Mouse (Mus musculus) lung, embryonic 14.5 days (tissue): ENCODE results near the gene Srsf2. TPM values are rescaled to one million over a fixed set of nuclear protein-coding genes. Genes with fewer than 3 reads are reported as not detected.

ENCODE experiments used
- ATAC-seq: fragments of 200-750 bp; cut with Nextera tagmentation; 2 replicates; pipeline ENCODE4 v1.8.0; 2017; ENCODE audit warnings: mild to moderate bottlenecking, moderate TSS enrichment, moderate library complexity; ENCODE audit not compliant: insufficient read depth
- DNase-seq: peaks from one replicate; pipeline ENCODE4 v3.0.0-alpha.2; 2015
- H3K27ac ChIP-seq: fragments of 300-500 bp; sonication (generic); 2 replicates; pipeline ENCODE4 v1.5.1; 2014; ENCODE audit warnings: low read depth, mild to moderate bottlenecking, moderate library complexity
- H3K27me3 ChIP-seq: fragments of 300-500 bp; sonication (generic); 2 replicates; pipeline ENCODE4 v1.6.1; 2014; ENCODE audit warnings: low read length, control low read depth; ENCODE audit not compliant: insufficient read depth
- H3K36me3 ChIP-seq: fragments of 300-500 bp; sonication (generic); 2 replicates; pipeline ENCODE4 v1.6.1; 2014; ENCODE audit warnings: control low read depth; ENCODE audit not compliant: insufficient read depth
- H3K4me1 ChIP-seq: fragments of 300-500 bp; sonication (generic); 2 replicates; pipeline ENCODE4 v1.6.1; 2014; ENCODE audit warnings: antibody characterized with exemption, control low read depth; ENCODE audit not compliant: insufficient read depth
- H3K4me2 ChIP-seq: fragments of 300-500 bp; sonication (generic); 2 replicates; pipeline ENCODE4 v1.6.1; 2014; ENCODE audit warnings: mild to moderate bottlenecking
- H3K4me3 ChIP-seq: fragments of 300-500 bp; sonication (generic); 2 replicates; pipeline ENCODE4 v1.5.1; 2014; ENCODE audit warnings: low read depth, low read length
- H3K9ac ChIP-seq: fragments of 300-500 bp; sonication (generic); 2 replicates; pipeline ENCODE4 v1.6.1; 2014
- H3K9me3 ChIP-seq: fragments of 300-500 bp; sonication (generic); 2 replicates; pipeline ENCODE4 v1.6.1; 2016; ENCODE audit warnings: low read depth, low read length, control low read depth
- CTCF ChIP-seq: IDR thresholded peaks from 2 replicates; pipeline ENCODE4 v1.5.1; 2016; ENCODE audit warnings: antibody characterized with exemption, low read depth
- WGBS: fragments of 180-500 bp; shearing (Covaris S2); extraction: QIAGEN DNeasy Blood & Tissue Kit; methylation state at CpG from one replicate; pipeline ENCODE4 v1.1.7; 2014; 5-methylcytosine and 5-hydroxymethylcytosine counted together
- polyA plus RNA-seq: library from polyadenylated mRNA; unstranded; fragments of >200 nt; fragmentation: Nextera tagmentation; extraction: Ambion mirVana; gene quantifications from 2 replicates; pipeline ENCODE4 v1.2.1, GENCODE M21; 2014

Gene Srsf2
- polyA plus RNA-seq, 1 experiment from 2014 or later = 1,045 TPM

DNA sequence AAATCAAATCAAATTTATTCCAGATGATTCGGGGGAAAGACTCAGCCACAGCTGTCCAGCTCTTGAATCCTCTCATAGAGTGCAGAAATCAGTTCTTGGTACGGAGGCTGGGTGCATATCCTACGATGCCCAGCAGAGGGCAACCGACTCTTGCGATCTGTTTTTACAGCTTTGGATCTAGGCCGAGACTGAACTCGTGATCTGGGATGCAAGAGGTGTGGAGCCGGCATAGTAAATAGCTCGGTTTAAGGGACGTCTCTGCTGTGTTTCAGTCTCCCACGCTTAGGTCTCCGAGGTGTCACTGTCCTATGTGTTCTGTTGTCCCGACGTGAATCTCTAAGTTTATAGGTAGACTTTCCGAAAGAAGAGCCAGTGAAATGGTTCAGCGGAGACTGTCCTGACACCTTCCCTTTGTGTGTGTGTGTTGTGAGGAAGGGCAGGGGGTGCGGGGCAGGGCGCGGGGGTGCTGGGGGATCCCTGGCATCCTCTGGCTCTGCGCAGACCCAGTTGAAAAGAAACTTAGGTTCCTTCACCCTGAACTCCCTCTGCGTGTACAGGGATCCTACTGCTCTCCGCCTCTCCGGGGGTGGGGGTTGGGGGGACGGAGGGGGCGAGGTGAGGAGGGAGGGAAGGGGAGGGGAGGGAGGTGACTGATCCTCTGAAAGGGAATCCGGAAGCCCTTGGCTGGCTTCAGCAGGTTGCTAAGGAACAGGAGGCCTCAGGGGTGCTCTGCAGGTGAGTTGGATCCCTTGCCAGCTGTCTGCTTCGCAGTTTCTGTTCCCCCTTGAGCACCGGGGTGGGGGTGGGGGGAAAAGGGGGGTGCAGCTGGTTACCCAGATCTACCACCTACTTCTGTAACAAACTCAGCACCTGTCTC is 32.6 kb upstream of the Srsf2 start:
- Histone ChIP-seq H3K9me3 (no peaks in the 10 kb centered on the region), H3K36me3 (no peaks in the 10 kb centered on the region), H3K4me2 (peak overlapping the region; percentile 60), H3K27me3 (no peaks in the 10 kb centered on the region), H3K4me3 (peak overlapping the region; percentile 23; the same call in 1 of the 2 replicates), H3K9ac (no peak overlapping the region), H3K4me1 (no peaks in the 10 kb centered on the region), H3K27ac (no peak overlapping the region)
- DNase-seq = peak; percentile 97
- peak; percentile 93 for TF ChIP-seq CTCF
- peak; percentile 59 for ATAC-seq
- 3% methylated on average over 28 of the region's 28 CpGs for WGBS

DNA sequence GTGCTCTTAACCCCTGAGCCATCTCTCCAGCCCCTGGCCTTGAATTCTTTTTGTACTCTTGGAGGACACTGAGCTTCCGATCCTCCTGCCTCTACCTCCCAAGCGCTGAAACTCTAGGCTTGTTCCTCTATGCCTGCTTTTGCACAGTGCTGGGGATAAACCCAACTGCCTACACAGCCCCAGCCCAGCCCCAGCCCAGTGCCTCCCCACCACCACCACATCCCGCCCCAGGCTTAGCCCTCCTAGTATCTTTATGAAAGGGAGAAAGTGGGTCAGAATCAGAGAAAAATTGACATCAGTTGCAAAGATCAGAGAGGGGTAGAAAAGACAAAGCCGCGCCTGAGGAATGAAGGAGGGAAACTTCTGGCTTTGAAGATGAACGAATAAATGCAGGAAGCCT is 31.2 kb upstream of the Srsf2 start:
- no peak for ATAC-seq
- WGBS = 83% methylated on average over 6 of the region's 6 CpGs
- no peak for TF ChIP-seq CTCF

DNA sequence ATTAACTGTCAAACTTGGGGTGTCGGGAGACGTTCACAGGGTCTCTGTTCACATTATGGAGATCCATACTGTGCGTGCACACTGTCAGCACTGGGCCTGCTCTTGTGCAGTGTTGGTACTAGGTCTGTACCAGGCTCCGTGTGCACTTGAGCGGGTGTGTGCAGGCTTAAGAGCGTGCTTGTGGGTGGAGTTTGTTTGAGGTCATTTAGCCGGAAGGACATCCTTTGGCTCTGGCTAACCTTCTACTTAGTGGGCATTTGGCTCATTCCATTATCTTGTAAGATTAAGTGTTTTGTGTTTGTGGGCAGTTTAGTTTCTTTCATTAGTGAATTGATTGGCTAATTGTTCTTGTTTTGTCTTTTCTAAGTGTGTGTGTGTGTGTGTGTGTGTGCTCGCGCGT is 29.6 kb upstream of the Srsf2 start:
- no peak for DNase-seq
- H3K27ac ChIP-seq = no peak overlapping the region
- H3K27me3 ChIP-seq = no peaks in the 10 kb centered on the region
- no peaks in the 10 kb centered on the region for H3K9me3 ChIP-seq
- H3K4me2 ChIP-seq = no peak overlapping the region
- H3K36me3 ChIP-seq = no peaks in the 10 kb centered on the region
- 55% methylated on average over 10 of the region's 10 CpGs for WGBS
- no peak overlapping the region for H3K4me3 ChIP-seq
- no peaks in the 10 kb centered on the region for H3K4me1 ChIP-seq
- no peak for ATAC-seq
- no peak for TF ChIP-seq CTCF
- H3K9ac ChIP-seq = no peak overlapping the region

More for the DNA sequence above, 31.2 kb upstream of the Srsf2 start:
- Histone ChIP-seq H3K9ac (no peak overlapping the region), H3K4me1 (no peaks in the 10 kb centered on the region), H3K4me2 (no peak overlapping the region), H3K4me3 (no peak overlapping the region), H3K27me3 (no peaks in the 10 kb centered on the region), H3K27ac (no peak overlapping the region), H3K9me3 (no peaks in the 10 kb centered on the region), H3K36me3 (no peaks in the 10 kb centered on the region)
- DNase-seq = no peak

DNA sequence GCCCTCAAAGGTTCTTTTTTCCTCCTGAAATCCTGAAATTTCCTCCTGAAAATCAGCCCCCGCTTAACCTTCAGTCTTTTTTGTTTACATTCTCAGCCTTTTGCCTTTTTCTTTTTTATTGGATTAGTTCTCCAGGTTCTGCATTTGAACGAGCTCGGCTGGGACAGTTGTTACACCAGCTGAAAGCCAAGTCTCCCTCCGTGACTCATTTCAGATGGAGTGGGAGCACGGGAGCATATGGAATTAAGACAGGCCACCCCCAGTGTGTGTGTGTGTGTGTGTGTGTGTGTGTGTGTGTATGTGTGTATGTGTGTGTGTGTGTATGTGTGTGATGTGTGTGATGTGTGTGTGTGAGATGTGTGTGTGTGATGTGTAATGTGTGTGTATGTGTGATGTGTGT is 28.5 kb upstream of the Srsf2 start:
- Histone ChIP-seq H3K4me1 (no peaks in the 10 kb centered on the region), H3K36me3 (no peaks in the 10 kb centered on the region), H3K27me3 (no peaks in the 10 kb centered on the region), H3K9ac (no peak overlapping the region), H3K4me2 (no peak overlapping the region), H3K27ac (no peak overlapping the region), H3K9me3 (no peaks in the 10 kb centered on the region), H3K4me3 (no peak overlapping the region)
- no peak for TF ChIP-seq CTCF
- DNase-seq = no peak
- ATAC-seq = no peak
- 49% methylated on average over 5 of the region's 5 CpGs for WGBS

DNA sequence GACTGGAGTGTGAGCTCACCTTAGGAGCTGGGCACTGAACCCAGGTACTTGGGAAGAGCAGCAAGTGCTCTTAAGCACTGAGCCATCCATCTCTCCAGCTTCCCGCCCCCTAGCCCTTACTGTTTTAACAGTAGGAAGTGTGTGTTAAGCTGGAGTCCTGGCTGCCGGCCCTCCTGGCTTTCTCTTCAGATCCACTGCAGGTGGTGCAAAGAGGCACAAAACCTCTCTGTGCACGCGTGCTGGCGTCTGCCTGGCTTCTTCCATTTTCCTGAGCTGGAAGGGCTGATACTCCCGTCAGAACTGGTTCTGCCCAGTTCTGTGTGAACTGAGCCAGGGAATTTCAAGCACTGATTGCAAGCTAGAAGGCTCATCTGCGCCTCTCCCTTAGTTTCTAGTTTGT is 27.9 kb upstream of the Srsf2 start:
- Histone ChIP-seq H3K27ac (no peak overlapping the region), H3K27me3 (no peaks in the 10 kb centered on the region), H3K9me3 (no peaks in the 10 kb centered on the region), H3K9ac (no peak overlapping the region), H3K4me1 (no peaks in the 10 kb centered on the region), H3K4me2 (no peak overlapping the region), H3K36me3 (no peaks in the 10 kb centered on the region), H3K4me3 (no peak overlapping the region)
- no peak for TF ChIP-seq CTCF
- DNase-seq (peak; percentile 37), ATAC-seq (no peak)
- WGBS = 47% methylated on average over 7 of the region's 7 CpGs

DNA sequence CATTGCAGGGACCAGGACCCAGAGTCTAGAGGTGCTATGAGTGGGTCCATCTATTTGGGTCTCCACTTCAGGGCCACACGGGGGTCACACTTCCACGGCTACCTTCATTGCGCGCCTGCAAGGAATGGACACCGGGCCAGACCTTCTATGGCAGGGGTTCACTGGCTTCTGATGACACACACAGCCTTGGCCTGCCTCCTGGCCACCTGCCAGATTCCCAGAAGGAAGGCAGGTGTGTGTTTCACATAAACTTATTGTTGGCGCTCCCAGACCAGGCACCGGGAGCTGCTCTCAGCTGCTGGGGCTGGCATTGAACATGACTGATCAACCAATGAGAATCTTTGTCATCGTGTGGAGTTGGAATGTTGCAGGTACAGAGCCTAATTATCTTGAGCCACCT is 25.6 kb upstream of the Srsf2 start:
- Histone ChIP-seq H3K27ac (no peak overlapping the region), H3K27me3 (no peaks in the 10 kb centered on the region), H3K9me3 (no peaks in the 10 kb centered on the region), H3K4me1 (no peaks in the 10 kb centered on the region), H3K4me2 (no peak overlapping the region), H3K36me3 (peaks cover 17% of the 10 kb centered on the region; the same call in 1 of the 2 replicates), H3K4me3 (no peak overlapping the region), H3K9ac (no peak overlapping the region)
- TF ChIP-seq CTCF = no peak
- DNase-seq (no peak), ATAC-seq (no peak)
- WGBS = 87% methylated on average over 8 of the region's 8 CpGs

DNA sequence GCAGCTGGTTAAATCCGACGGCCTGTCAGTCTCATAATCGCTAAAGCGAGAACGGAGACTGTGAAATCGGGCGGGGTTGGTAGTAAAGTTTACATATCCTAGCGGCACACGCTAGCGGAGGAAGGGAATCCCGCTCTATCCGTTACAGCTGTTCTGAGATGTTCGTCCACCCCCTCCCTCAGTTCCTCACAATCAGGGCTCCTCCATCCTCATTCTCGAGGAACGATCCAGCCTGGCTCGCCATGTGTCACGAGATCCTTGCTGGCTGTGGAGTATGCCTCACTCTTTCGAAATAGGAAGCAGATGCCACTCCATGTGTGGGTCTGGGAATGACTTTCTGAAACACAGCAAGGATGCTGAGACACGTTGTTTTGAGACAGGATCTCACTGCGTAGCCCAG is 21.1 kb upstream of the Srsf2 start:
- Histone ChIP-seq H3K27me3 (no peaks in the 10 kb centered on the region), H3K9me3 (no peaks in the 10 kb centered on the region), H3K27ac (no peak overlapping the region), H3K4me1 (no peaks in the 10 kb centered on the region), H3K9ac (no peak overlapping the region), H3K4me2 (no peak overlapping the region), H3K4me3 (no peak overlapping the region), H3K36me3 (peaks cover 43% of the 10 kb centered on the region)
- ATAC-seq (no peak), DNase-seq (no peak)
- 75% methylated on average over 20 of the region's 20 CpGs for WGBS
- no peak for TF ChIP-seq CTCF
